Mouse (Mus musculus) MEL (cell line): Measurements from ENCODE around the gene Zfyve21.

Source experiments
- CHD1 ChIP-seq: IDR thresholded peaks from 2 replicates; pipeline ENCODE4 v1.6.1; 2012; ENCODE audit warnings: low read depth, mild to moderate bottlenecking, inconsistent platforms, low read length, improper control_type of control experiment
- E2F4 ChIP-seq: IDR thresholded peaks from 2 replicates; pipeline ENCODE4 v1.6.1; 2011; ENCODE audit warnings: low read depth, low read length, improper control_type of control experiment, borderline replicate concordance
- EP300 ChIP-seq, 2 experiments: IDR thresholded peaks; 2 replicates each; pipeline ENCODE4 v1.6.1; 2011; ENCODE audit warnings: improper control_type of control experiment in 2 of 2, low read length in 2 of 2, low read depth in 1 of 2, mild to moderate bottlenecking in 1 of 2
- GATA1 ChIP-seq: IDR thresholded peaks from 2 replicates; pipeline ENCODE4 v1.6.1; 2011; ENCODE audit warnings: low read depth, low read length, improper control_type of control experiment

GRCm38 (mm10) chr12:111830375-111830774 lies 16.4 kb downstream of the Zfyve21 start:
- no peak for TF ChIP-seq CHD1
- no peak for TF ChIP-seq GATA1
- no peak for TF ChIP-seq E2F4
- no peak for TF ChIP-seq EP300 (IDR thresholded peaks at IDR 0.05; ENCODE audit: low read depth in 1 of 2, low read length in 2 of 2)
